Mouse (Mus musculus): ENCODE measurements at regions not wholly inside any gene's neighbourhood (a gene's known extent, or its start where the extent isn't known, plus 50 kb on each side); places are given as distances from the start of the nearest gene placed in this dataset.
A peak's percentile ranks its signal among the peaks of the same experiment; 100 is the strongest.
"Not testable (repeated sequence)": the region's sequence is repeated elsewhere in the genome, so short reads cannot be mapped to it uniquely, and the experiment has no call there.

GRCm38 (mm10) chr9:27453476-27453875 is 56.9 kb downstream of the Spata19 start:
- no peak for DNase-seq (ENCODE audit: low read depth, low spot score)

DNA sequence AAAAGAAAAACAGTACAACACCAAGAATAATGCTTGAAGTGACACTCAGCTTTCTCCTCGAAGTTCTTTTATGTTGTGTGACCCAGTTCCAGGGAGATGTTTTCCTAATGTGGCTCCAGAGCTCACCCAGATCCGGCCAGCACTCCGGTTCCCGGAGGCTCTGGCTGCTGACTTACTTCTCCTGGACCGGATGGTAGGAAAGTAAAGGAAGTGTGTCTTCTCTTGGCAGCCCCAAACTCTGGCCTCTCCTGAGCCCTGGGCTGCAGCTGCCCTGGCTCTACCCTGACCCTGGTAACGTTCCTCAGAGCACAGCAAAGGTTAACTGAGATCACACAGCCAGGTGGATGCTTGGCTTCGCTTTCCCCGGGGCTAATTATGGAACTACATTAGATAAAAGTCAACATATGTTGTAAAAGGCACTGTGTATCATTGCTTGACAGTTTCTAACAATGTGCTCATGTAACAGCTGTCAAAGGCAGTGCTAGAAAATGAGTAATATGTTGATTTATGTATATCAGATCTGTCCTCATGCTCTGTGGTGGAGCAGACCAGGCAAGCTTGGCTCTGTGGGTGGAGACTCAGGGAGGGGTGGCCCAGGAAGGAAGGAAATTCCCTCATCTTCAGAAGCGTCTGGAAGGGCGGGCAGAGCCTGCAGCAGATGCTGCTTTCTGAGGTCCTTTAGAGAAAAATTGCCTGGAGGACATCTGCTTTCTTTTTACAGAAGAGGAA is 57.5 kb downstream of the Spata19 start:
- DNase-seq (ENCODE audit: low read depth, low spot score) = no peak

DNA sequence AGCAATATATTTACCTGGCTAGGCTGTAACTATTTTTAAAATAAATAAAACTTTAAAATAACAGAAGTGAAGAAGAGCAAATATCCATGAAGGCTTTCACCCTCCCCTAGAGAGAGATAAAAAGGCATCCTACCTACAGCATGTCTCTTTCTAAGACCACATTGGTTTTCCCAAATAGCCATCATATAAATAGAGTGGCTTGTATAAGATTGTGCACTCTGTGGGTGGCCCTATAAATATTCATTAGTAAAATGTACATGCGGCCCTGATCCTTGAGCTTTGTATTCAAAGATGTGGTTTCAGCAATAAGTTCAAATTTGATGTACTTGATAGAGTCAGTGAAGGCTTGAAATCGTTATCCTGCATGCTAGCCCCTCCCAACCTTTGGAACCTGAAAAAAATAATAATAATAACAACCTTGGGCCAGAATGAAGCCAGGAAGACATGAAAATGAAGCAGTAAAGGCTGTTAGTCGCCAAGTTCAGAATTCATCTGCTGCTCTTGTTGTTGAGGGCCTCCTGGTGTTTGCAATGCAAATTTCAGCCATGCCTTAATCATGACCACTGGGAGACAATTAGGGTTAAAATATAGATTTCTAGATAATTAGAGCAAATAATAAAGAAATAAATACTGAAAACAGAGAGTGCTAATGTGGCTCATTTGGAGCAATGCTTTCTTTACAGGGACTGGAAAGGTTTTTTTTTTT is 61.9 kb downstream of the Spata19 start:
- DNase-seq (ENCODE audit: low read depth, low spot score) = no peak

DNA sequence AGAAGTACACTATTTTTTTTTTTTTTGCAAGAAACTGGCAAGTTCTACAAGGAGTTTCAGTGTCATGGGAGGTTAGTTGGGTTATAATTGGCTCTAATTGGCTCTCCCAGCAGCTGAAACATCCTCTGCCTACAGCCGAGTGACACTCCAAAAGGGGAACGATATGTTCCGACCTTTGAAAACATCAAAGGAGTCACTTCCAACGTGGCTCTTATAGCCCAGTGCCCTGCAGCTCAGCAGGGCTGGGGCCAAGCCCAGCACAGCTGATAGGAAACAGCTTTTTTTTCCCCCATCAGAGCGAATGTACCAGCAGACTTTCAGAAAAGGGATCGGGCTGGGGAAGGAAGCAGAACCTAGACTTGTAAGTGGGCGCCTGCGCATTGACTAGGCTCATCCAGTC is 64.4 kb downstream of the Spata19 start:
- no peak for DNase-seq (ENCODE audit: low read depth, low spot score)

GRCm38 (mm10) chr9:27464006-27464405 is 67.4 kb downstream of the Spata19 start:
- no peak for DNase-seq (ENCODE audit: low read depth, low spot score)

DNA sequence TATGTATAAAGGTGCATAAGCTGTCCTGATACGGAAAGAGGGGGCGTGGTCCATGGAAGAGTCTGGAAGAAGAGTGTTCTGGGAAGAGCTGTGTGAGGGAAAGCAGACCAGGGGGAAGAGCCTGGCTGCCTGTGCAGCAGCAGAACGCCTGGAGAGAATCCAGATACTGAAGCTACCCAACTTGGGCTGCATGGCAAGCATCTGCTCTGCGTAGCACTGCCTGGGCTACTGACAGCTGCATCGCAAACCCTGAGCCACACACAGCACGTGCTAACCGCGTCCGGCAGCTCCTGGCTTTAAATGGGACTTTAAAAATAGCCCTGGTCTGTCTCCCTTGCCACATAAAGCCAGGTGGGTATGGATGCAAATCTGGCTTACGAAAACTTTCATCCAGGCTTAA is 78.9 kb downstream of the Spata19 start:
- DNase-seq (ENCODE audit: low read depth, low spot score) = no peak

DNA sequence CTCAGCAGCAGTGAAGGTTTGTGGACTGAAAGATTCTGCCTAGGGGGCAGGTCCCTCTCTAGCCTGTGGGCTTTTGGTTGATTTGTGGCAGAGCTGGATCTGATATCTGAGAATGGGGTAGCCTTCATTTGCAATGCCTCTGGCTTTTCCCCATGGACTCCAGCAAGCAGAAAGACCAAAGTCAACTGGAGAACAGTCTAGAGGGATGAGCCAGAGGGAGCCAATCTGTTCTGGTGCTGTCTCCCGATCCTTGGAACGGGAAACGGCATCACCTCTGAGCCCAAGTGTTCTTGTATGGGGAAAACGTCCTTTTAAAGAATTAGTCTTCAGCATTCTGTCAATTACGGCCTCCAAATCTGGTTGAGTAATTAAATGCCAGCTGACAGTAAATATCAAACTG is 80.0 kb downstream of the Spata19 start:
- no peak for DNase-seq (ENCODE audit: low read depth, low spot score)

DNA sequence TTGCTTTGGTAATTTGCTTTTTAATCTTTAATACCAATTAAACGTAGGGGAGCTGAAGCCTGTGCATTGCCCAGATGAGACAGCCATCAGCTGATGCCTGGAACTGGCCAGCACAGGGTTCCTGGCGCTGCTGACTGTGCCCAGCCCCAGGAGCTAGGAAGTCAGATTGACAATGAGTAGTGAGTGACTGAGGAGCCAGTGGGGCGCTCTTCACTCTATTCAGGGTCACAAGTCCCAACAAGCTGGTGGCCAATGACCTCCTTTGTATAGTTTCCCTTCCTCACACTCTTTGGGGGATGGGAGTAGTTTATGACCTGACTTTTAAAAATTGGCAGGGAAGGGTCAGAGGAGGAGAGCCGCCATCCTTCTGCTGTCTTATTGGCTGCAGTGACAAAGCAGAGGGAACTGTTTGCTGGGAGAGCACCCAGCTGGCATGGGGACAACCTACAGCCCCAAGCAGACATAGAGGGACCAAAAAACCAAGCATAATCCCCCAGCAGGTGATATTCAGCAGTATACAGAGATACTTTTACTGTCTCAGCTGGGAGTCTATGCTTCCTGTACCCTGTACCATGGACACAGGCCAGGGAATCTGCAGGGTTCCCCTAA is 80.6 kb downstream of the Spata19 start:
- DNase-seq (ENCODE audit: low read depth, low spot score) = no peak

DNA sequence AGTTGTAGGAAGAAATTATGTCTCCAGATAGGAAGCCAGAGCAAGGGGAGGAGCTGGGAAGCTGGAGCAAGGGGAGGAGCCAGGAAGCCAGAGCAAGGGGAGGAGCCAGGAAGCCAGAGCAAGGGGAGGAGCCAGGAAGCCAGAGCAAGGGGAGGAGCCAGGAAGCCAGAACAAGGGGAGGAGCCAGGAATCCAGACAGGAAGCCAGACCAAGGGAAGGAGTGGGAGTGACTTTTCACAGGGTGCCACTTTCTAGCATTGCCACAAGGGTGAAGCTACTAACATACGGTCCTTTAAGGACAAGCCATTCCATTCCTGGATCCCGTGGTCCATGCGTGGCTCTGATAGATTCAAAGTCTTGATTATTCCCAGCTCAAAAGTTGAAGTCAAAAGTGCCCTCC is 81.7 kb downstream of the Spata19 start:
- peak; percentile 20 for DNase-seq (ENCODE audit: low read depth, low spot score)

DNA sequence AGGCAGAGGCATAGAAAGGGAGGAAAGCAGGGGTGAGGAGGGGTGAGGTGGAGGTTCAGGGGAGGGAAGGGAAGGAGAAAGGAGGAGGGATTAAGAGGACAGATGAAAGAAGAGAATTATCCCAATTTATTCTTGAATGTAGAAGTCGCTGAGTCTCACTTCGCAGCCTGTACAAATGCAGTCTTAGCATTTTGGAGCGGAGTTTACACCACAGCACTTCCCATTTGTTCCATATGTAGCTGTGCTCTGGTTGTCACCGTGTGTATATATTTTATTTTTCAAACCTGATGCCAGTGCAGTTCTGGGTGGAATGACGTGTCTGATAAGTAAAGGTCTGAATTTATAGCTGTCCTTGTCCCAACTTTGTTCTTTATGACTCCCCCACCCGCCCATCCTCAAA is 105.2 kb downstream of the Spata19 start:
- DNase-seq (ENCODE audit: low read depth, low spot score) = no peak

GRCm38 (mm10) chr9:27509157-27509556 is 112.6 kb downstream of the Spata19 start:
- DNase-seq (ENCODE audit: low read depth, low spot score) = no peak

DNA sequence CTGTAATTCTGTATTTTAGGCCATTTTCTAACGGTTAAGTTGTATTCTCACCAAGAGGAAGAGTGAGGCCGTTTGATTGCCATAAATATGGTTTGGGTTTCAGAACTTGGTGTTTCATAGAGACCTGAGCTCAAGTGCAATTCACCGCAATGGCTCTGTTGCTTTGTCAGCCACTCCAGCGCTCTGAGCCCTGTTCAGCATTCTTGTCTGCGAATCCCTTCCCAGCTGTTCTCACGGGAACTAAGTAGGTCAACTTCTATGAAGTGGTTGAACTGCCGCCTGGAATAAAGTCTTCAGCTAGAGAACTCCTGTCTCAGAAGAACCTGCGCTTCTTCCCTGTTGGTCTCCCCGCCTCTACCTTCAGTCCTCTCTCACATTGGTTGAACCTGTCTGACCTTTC is 113.1 kb downstream of the Spata19 start:
- DNase-seq (ENCODE audit: low read depth, low spot score) = no peak

DNA sequence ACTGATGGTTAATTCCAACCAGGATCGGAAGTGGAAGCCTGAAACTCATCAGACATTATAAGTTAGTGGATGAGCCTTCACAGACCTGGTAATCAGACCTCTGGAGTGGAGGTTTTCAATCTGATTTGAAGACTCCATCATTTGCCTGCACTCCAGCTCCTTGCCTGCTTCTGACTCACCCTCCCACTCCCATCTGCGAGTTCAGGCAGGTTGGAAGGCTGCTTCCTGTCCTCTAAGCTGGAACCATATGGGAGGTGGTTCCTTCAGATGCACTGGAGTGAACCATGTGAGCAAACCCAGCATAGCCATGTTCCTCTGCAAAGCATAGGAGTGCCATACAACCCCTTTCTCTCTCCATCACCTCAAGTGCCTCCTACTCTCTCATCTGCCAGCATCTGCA is 114.6 kb downstream of the Spata19 start:
- DNase-seq (ENCODE audit: low read depth, low spot score) = no peak

- DNase-seq (ENCODE audit: low read depth, low spot score) = no peak
These were observed 119.0 kb downstream of the Spata19 start for GRCm38 (mm10) chr9:27515427-27516110.

GRCm38 (mm10) chr9:27518031-27518430 is 121.4 kb downstream of the Spata19 start:
- no peak for DNase-seq (ENCODE audit: low read depth, low spot score)

DNA sequence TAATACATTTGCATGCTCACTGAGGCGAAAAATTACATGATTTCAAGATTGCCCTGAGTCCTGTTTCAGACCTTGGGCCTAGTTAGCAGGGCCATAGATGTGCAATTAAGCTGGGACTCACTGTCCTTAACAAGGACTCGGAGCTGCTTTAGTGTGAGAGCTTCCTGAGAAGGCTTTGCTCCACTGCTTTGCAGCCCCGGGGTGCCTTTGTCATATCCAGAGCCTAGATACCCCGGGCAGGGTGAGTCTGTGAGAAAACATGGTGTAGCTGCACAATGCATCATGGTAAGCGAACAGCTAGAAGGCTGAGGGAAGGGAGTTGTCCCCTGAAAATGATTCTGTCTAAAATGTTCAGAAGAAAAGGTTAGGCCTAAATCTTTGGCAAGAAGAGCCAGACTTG is 123.1 kb downstream of the Spata19 start:
- no peak for DNase-seq (ENCODE audit: low read depth, low spot score)

- no peak for DNase-seq (ENCODE audit: low read depth, low spot score)
These were observed 124.6 kb downstream of the Spata19 start for GRCm38 (mm10) chr9:27521181-27521580.

GRCm38 (mm10) chr9:27526681-27527080 is 130.1 kb downstream of the Spata19 start:
- DNase-seq (ENCODE audit: low read depth, low spot score) = no peak

- no peak for DNase-seq (ENCODE audit: low read depth, low spot score)
These were observed 141.9 kb downstream of the Spata19 start for GRCm38 (mm10) chr9:27538480-27538879.

DNA sequence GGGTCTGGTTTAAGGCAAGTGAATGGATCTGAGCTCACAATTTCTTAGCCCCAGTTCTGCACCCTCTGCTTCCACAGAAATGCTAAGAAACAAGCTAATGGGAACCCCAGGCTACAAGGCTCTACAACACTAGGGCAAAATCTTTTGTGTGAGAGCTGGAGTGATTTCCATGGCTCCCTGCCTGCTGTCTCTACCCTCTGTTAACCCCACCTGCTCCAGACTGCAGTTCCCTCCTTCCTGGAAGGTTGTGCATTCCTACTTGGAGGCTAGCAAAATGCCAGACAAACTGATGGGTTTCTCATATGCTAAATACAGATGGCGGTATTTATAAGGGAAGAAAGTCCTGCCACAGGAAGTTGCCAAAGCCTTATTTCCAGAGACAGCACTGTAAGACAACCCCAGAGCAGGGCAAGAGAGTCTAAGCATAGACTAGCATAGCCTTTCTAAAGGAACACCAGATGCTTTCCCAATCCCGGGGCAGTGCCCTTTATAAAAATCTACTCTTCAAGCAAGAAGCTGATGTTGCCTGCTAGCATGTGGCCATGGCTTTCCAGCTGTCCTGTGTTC is 145.1 kb downstream of the Spata19 start:
- no peak for DNase-seq (ENCODE audit: low read depth, low spot score)

- not testable (repeated sequence) for DNase-seq (ENCODE audit: low read depth, low spot score)
These were observed 158.1 kb downstream of the Spata19 start for GRCm38 (mm10) chr9:27554697-27555096.
